Mouse (Mus musculus): ENCODE measurements around the gene Elmo1.

Gene Elmo1

GRCm38 (mm10) chr13:20163339-20163954, 73.1 kb downstream of the Elmo1 start:
- DNase-seq, result no peak

- no peak for DNase-seq
Observed at GRCm38 (mm10) chr13:20164837-20165236, 74.4 kb downstream of the Elmo1 start.

- DNase-seq, result no peak
Observed at GRCm38 (mm10) chr13:20173987-20174654, 83.7 kb downstream of the Elmo1 start.

GRCm38 (mm10) chr13:20174655-20175280, 84.4 kb downstream of the Elmo1 start:
- DNase-seq, result no peak

- DNase-seq, result peak in 1 of 2 experiments; percentile 8
Observed at GRCm38 (mm10) chr13:20180738-20181137, 90.3 kb downstream of the Elmo1 start.

DNA sequence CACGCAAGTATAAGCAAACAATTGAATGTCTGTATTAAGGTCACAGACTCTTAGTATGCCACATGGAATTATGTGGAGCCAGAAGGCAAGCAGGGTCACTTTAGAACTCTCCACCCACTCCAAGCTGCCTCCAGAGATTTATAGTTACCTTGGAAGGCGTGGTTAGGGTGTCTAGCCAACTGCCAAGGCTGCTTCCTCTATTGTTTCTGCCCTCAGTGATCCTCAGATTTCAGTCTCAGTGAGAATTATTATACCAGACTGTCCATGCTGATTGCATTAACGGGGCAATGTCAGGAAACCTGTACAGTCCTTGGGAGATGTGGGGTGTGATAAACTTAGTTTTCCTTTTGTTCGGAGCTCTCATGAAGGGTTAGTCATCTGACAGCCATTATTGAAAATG, 90.9 kb downstream of the Elmo1 start:
- peak; percentile 28 to 30 for DNase-seq

DNA sequence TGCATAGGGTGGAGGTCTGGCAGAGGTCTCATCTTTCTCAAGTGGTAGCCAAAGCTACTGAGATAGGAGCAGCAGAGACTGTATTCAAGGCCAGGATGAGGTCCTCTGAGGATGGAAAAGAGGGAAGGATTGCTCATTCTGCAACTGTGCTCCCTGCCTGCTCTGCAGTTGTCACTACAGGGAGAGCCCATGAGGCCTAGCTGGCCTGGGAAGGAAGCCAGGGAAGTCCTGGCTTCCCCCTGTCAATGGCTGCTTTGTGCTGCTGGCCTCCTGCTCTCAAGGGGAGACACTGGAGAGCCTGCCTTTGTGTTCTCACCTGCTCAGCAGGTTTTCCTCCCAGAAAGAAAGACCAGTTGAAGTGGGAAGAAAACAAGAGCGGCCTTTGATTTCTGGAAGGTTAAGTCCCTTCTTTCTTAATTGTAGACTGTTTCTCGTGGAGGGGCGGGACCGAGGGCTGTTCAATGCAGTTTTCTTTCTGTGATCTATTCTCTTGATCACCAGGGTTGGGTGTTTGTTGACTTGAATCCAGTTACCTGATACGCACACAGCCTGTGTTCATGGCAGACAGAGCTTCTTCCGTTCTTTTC, 91.9 kb downstream of the Elmo1 start:
- no peak for DNase-seq

DNA sequence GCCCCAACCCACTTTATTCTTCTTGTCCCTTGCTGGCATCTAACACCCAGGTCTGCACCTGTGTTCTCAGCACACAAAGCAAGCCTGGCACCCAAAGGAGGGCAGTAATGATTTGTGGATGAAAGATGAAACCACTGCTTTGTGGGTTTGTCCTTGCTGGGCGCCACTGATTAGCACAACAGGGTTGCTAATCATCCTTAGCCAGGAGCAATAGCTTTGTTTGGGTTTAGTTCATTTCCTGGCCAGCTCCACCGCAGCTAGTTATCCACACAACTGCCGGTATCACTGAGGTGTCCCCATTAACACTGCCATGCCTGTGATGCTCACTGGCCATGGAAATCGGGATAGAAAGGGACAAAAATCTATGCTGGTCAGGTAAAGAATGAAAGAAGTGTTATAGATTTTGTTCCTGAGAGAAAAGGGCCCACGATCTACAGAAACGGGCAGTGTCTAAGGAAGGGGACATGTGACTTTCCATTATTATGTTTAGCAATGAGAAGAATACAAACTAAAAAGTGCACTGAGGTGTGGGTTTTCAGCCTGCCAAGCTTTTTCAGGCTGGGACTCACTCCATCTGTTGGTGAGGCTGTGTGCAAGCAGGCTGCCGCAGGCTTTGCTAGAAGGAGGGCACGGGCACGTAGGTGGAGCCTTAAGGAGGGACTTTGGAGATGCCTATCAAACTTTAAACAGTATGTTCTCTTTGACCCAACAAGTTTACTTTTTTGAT, 93.3 kb downstream of the Elmo1 start:
- peak; percentile 55 to 59 for DNase-seq

- DNase-seq, result peak; percentile 52 to 59
Observed at GRCm38 (mm10) chr13:20184239-20185033, 94.0 kb downstream of the Elmo1 start.

DNA sequence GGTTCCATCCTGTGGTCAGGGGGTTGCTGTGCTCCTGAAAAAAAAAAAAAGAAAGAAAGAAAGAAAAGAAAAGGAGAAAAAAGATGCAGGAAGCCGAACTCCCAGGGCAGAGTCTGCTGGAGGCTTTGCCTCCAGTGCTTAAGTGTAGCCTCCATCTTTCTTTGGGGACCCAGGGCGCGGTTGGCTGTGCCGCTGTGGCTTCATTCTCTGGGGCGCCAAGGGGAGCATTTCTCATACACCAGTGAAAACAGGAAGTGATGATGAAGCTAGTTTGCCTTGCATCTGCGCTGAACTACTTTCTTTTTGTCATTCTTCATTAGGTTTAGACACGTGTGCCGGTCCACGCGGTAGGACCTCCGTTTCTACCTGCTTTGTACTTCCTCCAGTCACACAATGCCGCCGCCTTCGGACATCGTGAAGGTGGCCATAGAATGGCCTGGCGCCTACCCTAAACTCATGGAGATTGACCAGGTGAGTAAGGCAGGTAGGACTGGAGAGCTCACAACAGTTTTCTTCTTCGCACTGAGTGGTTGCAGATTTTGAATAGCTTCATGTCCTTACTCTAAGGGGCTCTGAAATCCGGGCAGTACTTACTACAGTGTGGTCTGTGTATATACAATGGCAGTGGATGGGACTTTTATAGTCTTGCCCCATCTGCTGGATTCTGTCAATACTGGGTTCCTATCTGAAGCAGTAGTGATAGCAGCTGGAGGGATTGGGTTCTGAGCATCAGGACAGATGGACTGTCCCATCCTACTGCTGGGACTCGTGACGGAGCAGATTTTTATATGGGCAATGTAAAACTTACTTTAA, 94.8 kb downstream of the Elmo1 start:
- DNase-seq, result peak; percentile 84 to 88

DNA sequence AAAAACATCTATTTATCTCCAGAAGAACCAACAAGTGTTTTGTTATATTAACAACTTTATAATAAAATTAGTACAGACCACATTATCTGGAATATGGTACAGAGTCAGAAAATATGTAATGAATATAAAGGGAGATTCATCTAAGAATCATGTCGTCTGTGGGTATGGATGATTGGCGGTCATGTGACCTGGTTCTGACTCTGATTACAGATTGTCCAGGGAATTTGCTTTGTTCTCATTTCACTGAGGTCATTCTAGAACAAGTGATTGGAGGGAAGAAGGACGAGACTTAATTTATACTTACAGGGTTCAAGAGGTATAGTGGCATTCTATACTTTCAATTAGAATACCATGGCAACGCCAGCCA, 95.4 kb downstream of the Elmo1 start:
- DNase-seq, result no peak

DNA sequence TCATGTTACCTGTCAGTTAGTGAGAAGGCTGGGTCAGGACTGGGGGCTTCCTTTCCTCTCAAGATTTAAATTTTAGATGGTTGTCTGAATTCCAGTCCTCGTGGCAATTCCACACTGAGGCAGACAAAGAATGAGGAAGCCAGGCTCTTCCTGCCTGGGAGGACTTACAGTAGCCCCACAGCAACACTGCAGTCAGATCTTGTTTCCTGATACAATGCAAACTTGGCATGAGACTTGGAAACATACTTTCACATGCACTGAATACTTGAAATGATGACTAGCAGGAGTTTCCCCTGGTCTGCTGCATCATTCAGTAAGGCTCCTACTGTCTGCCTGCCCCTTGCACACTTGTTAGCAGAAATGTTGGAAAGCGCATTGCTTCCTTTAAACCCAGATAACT, 97.3 kb downstream of the Elmo1 start:
- DNase-seq, result no peak

- DNase-seq, result no peak
Observed at GRCm38 (mm10) chr13:20192009-20192584, 101.7 kb downstream of the Elmo1 start.

DNA sequence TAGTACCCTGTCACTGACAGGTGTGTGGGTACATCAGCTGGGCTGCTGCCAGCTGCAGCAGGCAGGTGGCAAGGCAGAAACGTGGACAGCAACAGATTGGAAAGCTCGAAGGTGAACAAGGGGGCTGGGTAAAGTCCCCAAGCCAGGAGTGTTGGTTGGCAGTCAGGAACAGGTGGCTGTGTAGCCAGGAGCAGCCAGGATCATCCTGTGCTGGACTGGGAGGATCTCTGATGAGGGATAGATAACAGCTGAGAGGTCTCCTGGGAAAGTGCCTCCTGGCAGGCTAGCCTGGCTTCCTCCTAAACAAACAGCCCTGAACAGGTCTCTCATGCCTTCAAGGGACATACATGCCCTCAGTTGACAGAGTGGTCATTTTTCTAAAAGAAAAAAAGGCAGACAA, 110.2 kb downstream of the Elmo1 start:
- DNase-seq, result no peak

DNA sequence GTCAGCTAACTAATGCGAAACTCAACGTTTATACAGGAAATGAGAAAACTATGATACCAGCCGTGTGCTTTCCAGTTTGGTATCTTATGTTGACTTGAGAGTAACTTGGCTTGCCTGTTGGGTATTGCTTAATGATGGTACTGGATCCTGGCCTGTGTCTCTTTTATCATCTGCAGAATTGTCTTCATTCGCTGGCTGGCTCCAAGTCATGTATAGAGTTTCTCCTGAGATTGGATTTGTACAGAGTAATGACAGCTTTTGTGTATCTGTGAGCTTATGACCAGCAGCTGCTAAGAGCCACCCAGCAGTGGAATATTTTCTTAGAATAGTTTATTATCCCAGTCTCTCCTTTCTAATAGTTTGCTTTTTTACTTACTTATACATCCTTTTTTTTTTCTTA, 112.2 kb downstream of the Elmo1 start:
- DNase-seq, result no peak

GRCm38 (mm10) chr13:20204165-20204564, 113.8 kb downstream of the Elmo1 start:
- DNase-seq, result no peak

DNA sequence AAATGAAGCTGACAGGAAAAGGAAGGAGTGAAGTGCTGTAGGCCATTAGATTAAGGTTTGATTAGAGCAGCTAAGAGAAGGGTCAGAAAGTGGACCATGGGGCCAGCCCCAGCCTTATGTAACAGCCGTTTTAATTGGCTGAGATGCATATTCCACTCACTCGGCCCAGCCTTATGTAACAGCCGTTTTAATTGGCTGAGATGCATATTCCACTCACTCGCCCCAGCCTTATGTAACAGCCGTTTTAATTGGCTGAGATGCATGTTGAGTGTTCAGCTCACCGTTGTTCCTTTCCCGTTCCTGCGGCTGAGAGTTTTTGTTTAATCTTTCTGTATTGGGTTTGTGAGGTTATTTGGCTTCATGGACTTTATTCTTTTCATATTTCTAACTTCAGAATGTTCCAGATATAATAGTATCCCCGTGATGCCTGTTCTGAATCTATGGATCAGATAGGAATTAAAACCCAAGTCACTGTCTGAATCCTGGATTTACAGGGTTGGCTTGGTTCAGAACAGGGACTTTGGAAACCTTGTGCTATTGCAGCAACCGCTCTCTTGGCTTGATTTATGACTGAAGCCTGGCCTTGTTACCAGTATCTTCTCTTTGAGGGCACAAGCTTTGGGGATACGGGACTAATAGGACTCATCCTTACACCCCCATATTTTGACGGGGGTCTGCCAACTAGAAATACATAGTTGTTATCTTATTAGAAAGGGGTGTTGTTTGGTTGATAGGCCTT, 114.8 kb downstream of the Elmo1 start:
- DNase-seq, result no peak

DNA sequence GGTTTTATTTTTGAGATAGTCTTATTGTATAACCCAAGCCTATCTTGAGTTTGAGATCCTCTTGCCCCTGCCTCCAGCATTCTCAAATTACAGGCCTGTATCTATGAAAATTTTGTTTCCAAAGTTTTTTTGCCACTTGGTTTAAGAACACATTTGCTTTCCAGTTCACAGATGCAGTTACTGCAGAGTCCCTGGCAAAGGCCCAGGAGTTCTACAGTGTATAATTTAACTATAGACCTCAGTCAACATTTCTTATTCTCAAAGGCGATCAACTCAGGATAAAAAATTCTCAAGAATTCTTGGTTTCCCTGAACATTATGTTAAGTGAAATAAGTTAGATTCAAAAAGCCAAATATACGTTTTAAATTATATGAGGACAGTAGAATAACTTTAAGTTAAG, 115.3 kb downstream of the Elmo1 start:
- no peak for DNase-seq

DNA sequence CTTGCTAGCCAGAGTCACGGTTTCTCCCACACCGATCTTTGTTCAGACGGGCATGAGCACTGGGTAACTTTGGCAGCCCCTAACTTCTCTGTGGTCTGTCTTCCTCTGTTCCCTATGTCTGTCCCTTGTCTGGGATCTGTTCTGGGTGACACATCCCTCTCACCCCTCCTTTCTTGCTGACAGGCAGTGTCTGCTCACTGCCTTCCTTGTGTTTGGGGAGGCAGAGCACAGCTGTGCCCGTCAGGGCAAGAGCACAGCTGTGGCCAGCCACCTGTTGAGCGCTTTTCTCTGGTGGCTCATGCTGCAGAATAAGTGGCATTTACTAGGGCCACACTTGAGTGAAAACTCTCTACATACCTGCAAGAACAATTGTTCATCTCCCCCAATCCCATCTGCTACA, 116.7 kb downstream of the Elmo1 start:
- no peak for DNase-seq

- peak; percentile 32 to 38 for DNase-seq
Observed at GRCm38 (mm10) chr13:20207950-20208642, 117.7 kb downstream of the Elmo1 start.

Measured in B cell, adult 2 months (primary cell).